Mouse (Mus musculus) heart, adult 9 months (tissue): Measurements from ENCODE around the gene Hist1h3i.
"Not testable (repeated sequence)": the region's sequence is repeated elsewhere in the genome, so short reads cannot be mapped to it uniquely, and the experiment has no call there.

Experiments used
- DNase-seq, 2 experiments: peaks; one replicate each; pipeline ENCODE4 v3.0.0; 2022; ENCODE audit warnings: low spot score in 2 of 2

Gene Hist1h3i

DNA sequence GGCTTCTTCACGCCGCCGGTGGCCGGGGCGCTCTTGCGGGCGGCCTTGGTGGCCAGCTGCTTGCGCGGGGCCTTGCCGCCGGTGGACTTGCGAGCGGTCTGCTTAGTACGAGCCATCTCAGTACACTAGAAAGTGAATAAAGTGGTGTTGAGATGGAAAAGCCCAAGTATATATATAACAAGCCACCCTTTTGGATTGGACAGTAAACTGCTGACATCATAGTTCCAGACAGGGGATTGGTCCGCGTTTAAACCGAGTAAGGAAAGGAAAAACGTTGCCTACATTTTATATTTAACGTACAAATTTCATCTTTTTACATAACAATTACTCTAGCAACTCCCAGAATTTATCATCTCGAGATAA is at the start of gene Hist1h3i:
TSS of gene Hist1h3i (minus strand) at position 116 of the 363 bp plus-strand sequence.
- peak; percentile 73 to 89 for DNase-seq

- peak; percentile 26 to 59 for DNase-seq
Measured at GRCm38 (mm10) chr13:21831418-21832394, 48.5 kb upstream of the Hist1h3i start, which contains the start of gene Hist1h4n. Gene Hist1h4n, minus strand, starts transcription at chr13:21832196.

DNA sequence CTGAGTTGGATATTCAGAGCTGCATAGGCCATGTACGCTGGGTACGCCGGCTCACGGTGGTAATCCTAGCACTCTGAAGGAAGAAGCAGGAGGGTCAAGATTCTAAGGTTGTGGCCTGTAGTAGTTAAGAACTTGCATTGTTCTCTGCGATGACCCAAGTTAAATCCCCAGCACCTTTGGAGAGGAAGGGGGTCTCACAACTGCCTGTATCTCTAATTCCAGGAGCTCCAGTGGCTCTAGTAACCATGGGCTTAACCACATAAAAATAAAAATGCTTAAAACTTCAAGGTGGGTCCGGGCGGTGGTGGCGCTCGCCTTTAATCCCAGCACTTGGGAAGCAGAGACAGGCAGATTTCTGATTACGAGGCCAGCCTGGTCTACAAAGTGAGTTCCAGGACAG is 47.2 kb upstream of the Hist1h3i start:
- no peak for DNase-seq

DNA sequence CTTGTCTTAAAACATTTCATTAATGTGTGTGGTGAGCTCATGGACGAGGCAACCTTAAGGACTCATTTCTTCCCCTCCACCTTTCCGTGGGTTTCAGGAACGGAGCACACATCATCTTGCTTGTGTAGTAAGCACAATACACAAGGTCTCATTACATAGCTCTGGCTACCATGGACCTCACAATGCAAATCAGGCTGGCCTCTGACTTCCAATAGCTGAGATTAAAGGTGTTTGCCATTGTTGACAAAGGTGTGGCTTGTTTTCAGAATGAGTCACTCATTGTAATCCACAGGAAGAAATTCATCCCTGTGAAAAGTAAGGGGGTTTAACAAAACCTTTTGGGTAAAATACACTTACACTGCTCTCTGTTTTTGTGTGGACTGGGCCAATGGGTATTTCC is 45.3 kb upstream of the Hist1h3i start:
- no peak for DNase-seq

DNA sequence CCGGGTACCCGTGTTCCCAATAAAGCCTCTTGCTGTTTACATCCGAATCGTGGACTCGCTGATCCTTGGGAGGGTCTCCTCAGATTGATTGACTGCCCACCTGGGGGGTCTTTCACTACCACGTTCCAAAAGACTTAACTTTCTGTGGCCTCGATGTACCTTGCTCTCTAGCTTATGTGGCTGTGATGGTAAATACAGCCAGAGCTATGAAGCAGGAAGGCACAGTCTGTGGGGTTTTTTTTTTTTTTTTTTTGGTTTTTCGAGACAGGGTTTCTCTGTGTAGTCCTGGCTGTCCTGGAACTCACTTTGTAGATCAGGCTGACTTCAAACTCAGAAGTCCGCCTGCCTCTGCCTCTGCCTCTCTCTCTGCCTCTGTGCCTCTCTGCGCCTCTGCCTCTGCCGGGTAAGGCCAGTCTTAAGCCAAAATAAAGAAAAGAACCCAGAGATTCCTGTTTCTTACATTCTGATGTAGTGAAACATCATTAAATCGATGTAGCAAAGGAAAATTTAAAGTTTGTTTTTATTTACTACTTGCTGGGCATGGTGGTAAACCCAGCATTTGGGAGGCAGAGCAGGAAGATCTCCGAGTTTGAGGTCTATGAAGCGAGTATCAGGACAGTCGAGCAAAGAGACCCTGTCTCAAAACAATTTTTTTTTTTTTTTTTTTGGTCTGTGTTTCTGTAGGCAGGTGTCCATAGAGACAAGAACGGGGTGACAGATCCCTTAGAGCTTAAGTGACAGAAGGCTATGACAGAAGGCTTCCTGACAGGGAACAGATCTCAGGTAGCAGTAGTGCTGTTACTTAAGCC is 37.1 kb upstream of the Hist1h3i start:
- DNase-seq: not testable (repeated sequence)

DNA sequence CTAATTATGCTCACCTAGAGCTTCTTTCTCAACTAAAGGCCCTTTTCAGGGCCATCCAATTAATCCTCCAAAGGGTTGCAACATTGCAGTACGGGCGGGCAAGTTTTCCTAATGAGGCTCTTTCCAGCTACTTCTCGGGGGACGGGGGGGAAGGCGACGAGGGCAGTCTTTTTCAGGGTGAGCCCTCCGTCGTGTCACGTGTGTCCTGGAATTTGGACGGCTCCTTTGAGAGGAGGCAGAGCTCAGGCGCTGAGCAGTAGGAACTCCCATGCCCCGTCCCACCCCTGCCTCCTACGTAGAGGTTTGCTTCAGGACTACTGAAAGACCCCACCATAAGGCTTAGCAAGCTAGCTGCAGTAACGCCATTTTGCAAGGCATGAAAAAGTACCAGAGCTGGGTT is 28.9 kb upstream of the Hist1h3i start:
- DNase-seq: not testable (repeated sequence)

- DNase-seq: peak; percentile 45 to 64
Measured at GRCm38 (mm10) chr13:21811539-21811938, 28.4 kb upstream of the Hist1h3i start, which contains the start of gene Hist1h4m. Gene Hist1h4m, plus strand, starts transcription at chr13:21811746.

- not testable (repeated sequence) for DNase-seq
Measured at GRCm38 (mm10) chr13:21811074-21811473, 27.9 kb upstream of the Hist1h3i start.

DNA sequence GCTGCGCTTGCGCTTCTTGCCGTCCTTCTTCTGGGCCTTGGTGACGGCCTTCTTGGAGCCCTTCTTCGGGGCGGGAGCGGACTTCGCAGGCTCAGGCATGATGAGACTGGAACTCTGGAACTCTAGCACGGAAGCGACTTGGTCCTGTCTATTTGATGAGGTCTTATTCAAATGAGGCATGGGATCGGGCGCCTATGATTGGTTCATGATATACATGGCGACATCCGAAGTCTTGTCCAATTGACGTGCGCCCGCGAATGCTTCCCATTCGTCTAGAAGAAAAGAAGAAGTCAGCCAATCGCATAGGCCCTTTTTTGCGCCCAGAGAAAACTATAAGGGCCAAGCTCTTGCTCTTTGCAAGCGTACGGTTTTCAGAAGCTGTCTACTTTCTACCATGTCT is 26.9 kb upstream of the Hist1h3i start, which contains the start of the genes Hist1h2bq and Hist1h2ao:
TSS of gene Hist1h2bq (minus strand) at position 125 of the 400 bp plus-strand sequence.
TSS of gene Hist1h2ao (plus strand) at position 393 of the 400 bp plus-strand sequence.
- not testable (repeated sequence) for DNase-seq

- not testable (repeated sequence) for DNase-seq
Measured at GRCm38 (mm10) chr13:21803058-21803457, 19.9 kb upstream of the Hist1h3i start.

DNA sequence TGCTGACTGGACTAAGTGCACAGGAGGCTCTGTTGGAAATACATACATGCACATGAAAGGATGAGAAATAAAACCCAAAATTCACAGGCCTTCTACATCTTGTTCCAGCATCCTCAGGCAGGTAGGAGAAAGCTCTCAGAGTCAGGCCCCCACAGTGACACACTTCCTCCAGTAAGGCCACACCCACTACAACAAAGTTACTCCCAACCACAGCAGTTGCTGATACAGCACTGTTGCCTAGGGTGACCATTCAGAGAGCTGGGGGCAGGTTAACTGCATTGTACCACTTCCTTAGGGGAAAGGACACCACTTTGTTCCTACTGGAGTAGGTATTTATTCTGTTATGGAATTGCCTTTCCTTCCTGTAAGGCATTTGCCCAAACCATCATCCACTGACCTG is 14.0 kb upstream of the Hist1h3i start:
- not testable (repeated sequence) for DNase-seq

GRCm38 (mm10) chr13:21795584-21795983 is 12.4 kb upstream of the Hist1h3i start:
- DNase-seq: no peak

DNA sequence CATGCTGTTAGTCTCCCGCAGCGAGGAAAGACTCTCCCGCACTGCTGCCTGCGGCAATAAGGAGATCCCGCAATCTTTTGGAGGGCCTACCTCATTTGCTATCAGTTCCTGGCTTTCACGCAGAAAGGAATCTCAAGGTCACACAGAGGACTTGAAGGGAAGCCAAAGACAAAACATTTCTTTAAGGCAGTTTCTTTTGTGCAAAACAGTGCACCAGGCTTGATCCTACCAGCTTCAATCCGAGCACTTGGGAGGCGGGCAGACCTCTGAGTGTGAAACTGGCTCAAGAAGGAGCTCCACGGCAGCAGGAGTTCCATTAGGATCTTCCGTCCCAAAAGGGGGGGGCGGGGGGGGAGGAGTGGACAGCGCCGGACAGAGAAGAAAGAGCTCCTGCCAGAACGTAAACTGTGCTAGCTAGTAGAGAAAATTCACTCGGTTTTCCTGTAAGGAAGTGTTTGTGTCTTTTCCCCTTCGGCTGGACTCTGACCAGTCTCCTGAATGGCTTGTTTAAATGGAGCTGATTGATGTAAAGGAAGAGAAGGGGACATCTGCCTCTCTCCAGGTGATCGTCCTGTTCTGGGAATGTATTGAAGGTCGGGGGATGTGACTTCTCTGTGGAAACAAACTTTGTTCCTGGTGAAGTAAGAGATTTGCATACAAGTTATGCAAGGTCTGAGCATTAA is 7.6 kb upstream of the Hist1h3i start:
- DNase-seq: no peak

GRCm38 (mm10) chr13:21789925-21790324 is 6.8 kb upstream of the Hist1h3i start:
- DNase-seq: no peak

DNA sequence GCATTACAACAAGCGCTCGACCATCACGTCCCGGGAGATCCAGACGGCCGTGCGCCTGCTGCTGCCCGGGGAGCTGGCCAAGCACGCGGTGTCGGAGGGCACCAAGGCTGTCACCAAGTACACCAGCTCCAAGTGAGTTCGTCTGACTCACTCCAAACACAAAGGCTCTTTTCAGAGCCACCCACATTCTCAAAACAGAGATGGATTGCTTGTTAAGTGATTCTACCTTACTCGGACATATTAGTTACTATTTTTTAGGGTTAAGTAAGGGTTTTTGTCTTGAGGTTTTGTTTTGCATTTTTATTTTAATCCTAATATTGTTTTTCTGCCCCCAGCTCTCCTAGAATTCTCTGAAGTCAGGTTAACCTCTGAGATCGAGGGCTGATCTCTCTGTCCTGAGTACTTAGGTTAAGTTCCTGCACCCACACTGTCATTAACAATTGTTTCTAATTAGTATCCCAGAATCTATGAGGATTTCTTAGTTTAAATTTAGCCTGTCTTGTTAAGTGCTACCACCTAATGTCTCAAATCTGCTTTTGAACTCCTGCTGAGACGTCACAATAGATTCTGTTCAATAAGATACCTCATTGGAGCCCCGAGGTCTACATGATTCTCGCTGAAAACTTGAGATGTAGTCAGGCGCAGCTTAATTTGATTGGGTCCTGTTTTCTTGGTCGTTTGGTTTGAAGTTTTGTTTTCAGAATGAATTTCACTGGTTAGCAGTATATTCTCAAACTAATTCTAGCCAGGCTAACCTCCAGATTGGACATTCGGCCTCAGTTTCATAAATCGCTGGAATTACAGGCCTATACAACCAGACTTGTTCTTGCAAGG is 4.8 kb upstream of the Hist1h3i start:
- DNase-seq: no peak

DNA sequence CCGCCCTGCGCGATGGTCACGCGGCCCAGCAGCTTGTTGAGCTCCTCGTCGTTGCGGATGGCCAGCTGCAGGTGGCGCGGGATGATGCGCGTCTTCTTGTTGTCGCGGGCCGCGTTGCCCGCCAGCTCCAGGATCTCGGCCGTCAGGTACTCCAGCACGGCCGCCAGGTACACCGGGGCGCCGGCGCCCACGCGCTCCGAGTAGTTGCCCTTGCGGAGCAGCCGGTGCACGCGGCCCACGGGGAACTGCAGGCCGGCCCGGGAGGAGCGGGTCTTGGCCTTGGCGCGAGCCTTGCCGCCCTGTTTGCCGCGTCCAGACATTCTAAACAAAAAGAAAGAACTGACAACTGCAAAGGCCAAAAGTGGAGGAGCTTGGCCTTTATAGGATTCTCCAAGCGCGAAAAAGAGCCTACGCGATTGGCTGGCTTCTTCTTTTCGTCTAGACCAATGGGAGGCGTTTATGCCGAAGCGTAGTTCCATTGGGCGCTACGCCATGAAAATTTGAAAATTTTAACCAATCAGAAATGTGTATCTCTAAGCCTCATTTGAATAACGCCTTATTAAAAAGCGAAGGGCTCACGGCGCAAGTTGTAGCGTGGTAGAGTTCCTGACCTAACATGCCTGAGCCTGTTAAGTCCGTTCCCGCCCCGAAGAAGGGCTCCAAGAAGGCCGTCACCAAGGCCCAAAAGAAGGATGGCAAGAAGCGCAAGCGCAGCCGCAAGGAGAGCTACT is 3.9 kb upstream of the Hist1h3i start, which contains the start of the genes Hist1h2an and Hist1h2bp:
TSS of gene Hist1h2an (minus strand) at position 320 of the 731 bp plus-strand sequence.
TSS of gene Hist1h2bp (plus strand) at position 563 of the 731 bp plus-strand sequence.
- peak; percentile 94 for DNase-seq

DNA sequence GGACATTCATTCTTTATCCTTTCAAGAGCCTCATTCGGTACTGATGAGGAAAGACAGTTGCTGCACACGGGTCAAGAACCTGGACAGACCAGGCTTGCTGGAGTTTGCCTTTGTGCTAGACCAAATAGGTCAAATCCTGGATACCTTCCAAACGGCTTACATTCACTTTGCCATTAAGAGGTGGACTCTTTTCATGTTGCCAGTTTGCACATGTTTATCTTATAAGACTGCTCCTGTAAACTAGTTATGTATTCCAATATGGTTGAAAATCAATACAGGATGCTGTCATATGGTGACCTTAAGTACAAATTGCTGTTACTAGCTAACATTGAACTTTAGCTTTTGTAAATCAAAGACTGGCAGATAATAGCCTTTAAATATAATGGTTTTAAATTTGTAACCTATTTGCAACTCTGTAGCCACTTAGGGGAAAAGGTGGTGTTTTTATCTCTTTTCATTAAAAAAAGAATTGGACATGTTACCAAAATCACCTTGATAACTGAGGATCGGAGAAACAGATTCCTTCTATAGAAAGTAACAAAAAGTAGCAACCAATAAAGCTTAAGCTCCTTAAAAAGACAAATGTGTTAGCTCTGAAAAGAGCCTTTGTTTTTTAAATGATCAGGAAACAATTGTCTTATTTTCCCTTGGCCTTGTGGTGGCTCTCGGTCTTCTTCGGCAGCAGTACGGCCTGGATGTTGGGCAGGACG is 3.2 kb upstream of the Hist1h3i start:
- DNase-seq: no peak

DNA sequence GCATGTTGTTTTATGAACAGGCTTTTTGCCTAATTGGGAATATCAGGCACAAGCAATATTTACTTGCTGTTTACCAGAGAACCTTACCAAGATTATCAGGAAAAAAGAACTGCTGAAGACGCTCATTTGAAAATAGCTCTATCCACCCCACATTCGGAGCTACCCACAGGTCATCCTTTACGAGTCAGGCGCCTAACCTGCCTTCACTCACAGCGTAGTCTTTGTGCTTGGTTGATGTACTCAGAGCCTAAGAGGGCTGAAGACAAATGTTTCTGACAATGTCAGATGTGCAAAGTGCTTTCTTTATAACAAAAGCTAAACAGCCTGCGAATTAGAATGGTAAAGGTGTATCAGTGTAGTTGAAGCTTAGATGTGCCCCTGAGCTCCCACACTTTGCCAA is 1.1 kb upstream of the Hist1h3i start:
- DNase-seq: no peak

DNA sequence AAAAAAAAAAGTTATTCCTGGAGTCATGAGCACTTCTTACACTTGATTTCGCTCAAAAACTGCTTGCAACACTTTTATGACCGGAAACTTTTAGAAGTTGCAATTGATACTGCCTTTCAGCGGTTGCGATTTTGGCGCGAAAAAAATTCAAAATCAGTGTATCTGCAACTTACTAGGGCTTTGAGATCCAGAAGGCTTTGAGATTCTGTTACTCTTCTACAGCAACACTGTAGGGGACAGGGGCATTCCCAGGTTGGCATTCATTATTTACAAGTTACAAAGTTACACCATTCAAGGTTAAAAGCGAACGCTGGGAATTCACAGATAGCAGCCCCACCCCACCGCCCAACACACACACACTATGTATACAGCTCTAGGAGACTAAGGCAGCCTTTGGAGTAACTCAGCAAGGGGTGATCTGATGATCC is 578 bp upstream of the Hist1h3i start:
- no peak for DNase-seq
